Mouse (Mus musculus): ENCODE measurements around the gene Myo5a.

- TF ChIP-seq CTCF (IDR thresholded peaks at IDR 0.05; ENCODE audit: control insufficient read depth, insufficient read depth, low read length) (no peak), POLR2A (IDR thresholded peaks at IDR 0.05; ENCODE audit: borderline replicate concordance, control insufficient read depth, low read depth, low read length) (no peak)
Observed at GRCm38 (mm10) chr9:75034691-75035090, 36.1 kb upstream of the Myo5a start.

Measured in bone marrow, adult 2 months (tissue).